Mouse (Mus musculus) erythroid progenitor cell, adult 5-6 weeks (primary cell): Measurements from ENCODE around the gene Ctcfl. TPM values are rescaled to one million over a fixed set of nuclear protein-coding genes. Genes with fewer than 3 reads are reported as not detected.
A peak's percentile ranks its signal among the peaks of the same experiment; 100 is the strongest.

Experiments
- ATAC-seq: replicated peaks from 2 replicates; pipeline ENCODE4 v1.8.0; 2016; ENCODE audit warnings: moderate number of reproducible peaks, mild to moderate bottlenecking, moderate TSS enrichment, inconsistent platforms; ENCODE audit not compliant: poor library complexity, low FRiP score, severe bottlenecking
- total RNA-seq, 2 experiments: library from RNA; stranded (forward) in 1 of 2; stranded (reverse) in 1 of 2; fragments of 150-400 nt in 1 of 2; fragments of 186-747, 209-891 nt in 1 of 2; gene quantifications; 2 replicates each; pipeline versions ENCODE4 v1.2.3 to v1.2.4; 2015 to 2017; ENCODE audit warnings: low replicate concordance in 2 of 2

Gene Ctcfl
- total RNA-seq (2015; ENCODE audit: low replicate concordance) (not detected in 2 replicates), total RNA-seq (2017; ENCODE audit: low replicate concordance) (not detected in 2 replicates)

GRCm38 (mm10) chr2:173119023-173119944 is at the start of gene Ctcfl:
Gene Ctcfl, minus strand, starts transcription at chr2:173119525.
- peak; percentile 50; the same call in 1 of the 2 replicates for ATAC-seq

GRCm38 (mm10) chr2:173168411-173168851 is 49.1 kb upstream of the Ctcfl start:
- ATAC-seq = no peak

- no peak for ATAC-seq
These were observed 46.0 kb upstream of the Ctcfl start for GRCm38 (mm10) chr2:173165357-173165756.

GRCm38 (mm10) chr2:173164946-173165345 is 45.6 kb upstream of the Ctcfl start:
- ATAC-seq = no peak

GRCm38 (mm10) chr2:173164358-173164757 is 45.0 kb upstream of the Ctcfl start:
- ATAC-seq = no peak

GRCm38 (mm10) chr2:173163380-173163779 is 44.1 kb upstream of the Ctcfl start:
- no peak for ATAC-seq

- 0 out of 2 replicates have a peak, but pooled peaks have one; percentile 67 for ATAC-seq
These were observed 40.3 kb upstream of the Ctcfl start for GRCm38 (mm10) chr2:173159354-173160311.

GRCm38 (mm10) chr2:173158390-173159055 is 39.2 kb upstream of the Ctcfl start:
- no peak for ATAC-seq

- no peak for ATAC-seq
These were observed 38.5 kb upstream of the Ctcfl start for GRCm38 (mm10) chr2:173157871-173158270.

- ATAC-seq = no peak
These were observed 38.1 kb upstream of the Ctcfl start for GRCm38 (mm10) chr2:173157376-173157775.

- ATAC-seq = no peak
These were observed 37.6 kb upstream of the Ctcfl start for GRCm38 (mm10) chr2:173156923-173157322.

- no peak for ATAC-seq
These were observed 36.6 kb upstream of the Ctcfl start for GRCm38 (mm10) chr2:173155907-173156306.

- no peak for ATAC-seq
These were observed 35.6 kb upstream of the Ctcfl start for GRCm38 (mm10) chr2:173154962-173155361.

GRCm38 (mm10) chr2:173154513-173154912 is 35.2 kb upstream of the Ctcfl start:
- ATAC-seq = no peak

GRCm38 (mm10) chr2:173153266-173153665 is 33.9 kb upstream of the Ctcfl start:
- ATAC-seq = no peak

GRCm38 (mm10) chr2:173152436-173153151 is 33.3 kb upstream of the Ctcfl start, which contains the start of gene Pck1:
Gene Pck1, plus strand, starts transcription at chr2:173153048.
- ATAC-seq = no peak

GRCm38 (mm10) chr2:173151784-173152284 is 32.5 kb upstream of the Ctcfl start:
- ATAC-seq = no peak

GRCm38 (mm10) chr2:173151352-173151751 is 32.0 kb upstream of the Ctcfl start:
- ATAC-seq = no peak

GRCm38 (mm10) chr2:173148001-173148400 is 28.7 kb upstream of the Ctcfl start:
- ATAC-seq = no peak
